Mouse (Mus musculus): ENCODE results near the gene Zfp385c. TPM values are rescaled to one million over a fixed set of nuclear protein-coding genes. Genes with fewer than 3 reads are reported as not detected.

Gene Zfp385c
- polyA plus RNA-seq, 1 experiment from 2014 or later = 2.3 TPM

DNA sequence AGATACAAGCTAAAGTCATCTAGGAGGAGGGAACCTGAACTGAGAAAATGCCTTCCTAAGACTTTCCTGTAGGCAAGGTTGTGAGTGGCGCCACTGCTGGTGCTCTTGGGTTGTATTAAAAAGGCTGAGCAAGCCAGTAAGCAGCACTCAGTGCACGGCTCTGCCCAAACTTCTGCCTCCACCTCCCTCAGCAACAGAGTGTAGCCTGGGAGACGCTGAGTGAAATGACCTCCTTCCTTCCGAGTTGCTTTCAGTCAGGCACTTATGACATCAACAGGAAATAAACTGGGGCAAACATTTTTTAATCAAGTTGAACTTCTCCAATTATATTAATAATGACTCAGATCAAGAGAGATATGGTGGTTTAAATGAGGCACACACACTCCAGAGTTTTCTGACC lies 83.5 kb downstream of the Zfp385c start:
- Histone ChIP-seq H3K4me2 (no peak overlapping the region), H3K27ac (no peak overlapping the region), H3K9ac (no peak overlapping the region), H3K27me3 (no peaks in the 10 kb centered on the region), H3K4me1 (0 out of 2 replicates have a peak, but pooled peaks cover 6% of the 10 kb centered on the region), H3K36me3 (peaks cover 18% of the 10 kb centered on the region), H3K4me3 (no peak overlapping the region), H3K9me3 (no peaks in the 10 kb centered on the region)
- WGBS = 70% methylated on average over 4 of the region's 4 CpGs
- no peak for ATAC-seq (ENCODE audit: insufficient number of reproducible peaks, insufficient read depth, low FRiP score, low TSS enrichment, low read depth)

DNA sequence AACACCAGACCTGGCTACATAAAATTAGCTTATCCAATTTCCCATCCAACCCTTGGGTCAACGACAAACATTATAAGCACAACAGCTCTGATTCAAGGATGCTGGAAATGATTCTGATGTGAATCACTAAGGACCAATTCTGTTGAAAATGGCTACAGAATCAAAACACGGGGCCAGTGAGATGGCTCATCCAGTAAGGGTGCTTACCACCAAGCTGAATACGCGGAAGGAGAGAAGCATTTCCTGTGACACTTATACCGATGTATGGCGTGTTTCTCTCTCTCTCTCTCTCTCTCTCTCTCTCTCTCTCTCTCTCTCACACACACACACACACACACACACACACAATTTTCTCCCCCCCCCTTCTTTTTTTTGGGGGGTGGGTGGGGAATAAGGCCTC lies 85.1 kb downstream of the Zfp385c start:
- Histone ChIP-seq H3K27me3 (no peaks in the 10 kb centered on the region), H3K4me1 (0 out of 2 replicates have a peak, but pooled peaks cover 6% of the 10 kb centered on the region), H3K4me3 (no peak overlapping the region), H3K36me3 (peaks cover 25% of the 10 kb centered on the region), H3K9me3 (no peaks in the 10 kb centered on the region), H3K9ac (no peak overlapping the region), H3K4me2 (no peak overlapping the region), H3K27ac (no peak overlapping the region)
- no peak for ATAC-seq (ENCODE audit: insufficient number of reproducible peaks, insufficient read depth, low FRiP score, low TSS enrichment, low read depth)
- WGBS = 89% methylated on average over 6 of the region's 6 CpGs

DNA sequence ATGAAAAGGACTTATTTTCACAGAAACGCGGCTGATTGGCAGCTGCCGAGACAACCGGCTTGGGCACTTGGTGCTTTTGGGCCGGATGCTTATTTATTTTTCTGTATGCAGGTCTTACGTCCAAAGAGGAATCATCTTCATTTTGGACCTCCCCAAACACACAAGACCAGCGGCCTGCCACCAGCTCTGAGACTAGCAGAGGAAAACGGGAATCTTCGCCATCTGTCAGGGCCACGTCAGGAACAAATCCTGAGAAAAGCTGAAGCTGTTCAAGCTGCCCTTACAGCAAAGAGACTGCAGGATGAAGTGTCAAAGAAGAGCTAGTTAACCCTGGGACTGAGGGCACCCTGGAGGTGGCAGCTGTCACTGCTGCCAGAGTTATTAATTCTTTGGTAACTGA lies 86.8 kb downstream of the Zfp385c start:
- 88% methylated on average over 10 of the region's 10 CpGs for WGBS
- no peak overlapping the region for H3K27ac ChIP-seq

DNA sequence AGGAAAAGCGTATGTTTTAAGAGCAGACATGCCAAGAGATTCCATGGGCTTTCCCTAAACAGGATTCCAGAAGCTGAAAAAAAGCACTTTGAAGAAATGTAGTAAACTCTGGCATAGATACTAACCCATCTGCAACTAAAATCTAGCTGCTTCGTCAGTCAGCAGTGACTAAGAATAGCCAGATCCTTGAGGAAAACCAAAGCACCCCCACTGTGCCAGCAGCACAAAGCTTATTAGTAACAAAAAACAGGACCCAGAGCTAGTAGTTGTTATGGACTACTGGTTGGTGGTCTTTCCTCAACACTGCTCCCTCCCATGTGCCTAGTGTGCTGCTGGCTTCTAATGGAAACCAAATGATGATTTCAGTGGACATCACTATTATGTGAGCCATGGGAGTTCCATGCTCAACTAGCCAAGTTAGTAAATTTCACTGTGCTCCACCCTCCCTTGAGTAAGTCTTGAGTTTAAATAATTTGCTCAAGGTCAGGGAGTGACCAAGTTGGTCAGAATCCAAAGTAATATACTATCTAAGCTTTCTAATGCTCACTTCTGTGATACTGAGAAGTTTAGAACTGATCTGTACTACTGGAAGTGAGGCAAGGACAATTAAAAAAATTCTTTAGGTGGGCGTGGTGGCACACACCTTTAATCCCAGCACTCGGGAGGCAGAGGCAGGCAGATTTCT lies 87.8 kb downstream of the Zfp385c start:
- H3K27ac ChIP-seq = no peak overlapping the region

More for the DNA sequence above, 86.8 kb downstream of the Zfp385c start:
- H3K27me3 ChIP-seq = no peaks in the 10 kb centered on the region
- no peak for ATAC-seq (ENCODE audit: insufficient number of reproducible peaks, insufficient read depth, low FRiP score, low TSS enrichment, low read depth)
- H3K4me3 ChIP-seq = no peak overlapping the region
- H3K36me3 ChIP-seq = peaks cover 34% of the 10 kb centered on the region
- H3K4me2 ChIP-seq = no peak overlapping the region
- H3K9ac ChIP-seq = no peak overlapping the region
- 0 out of 2 replicates have a peak, but pooled peaks cover 6% of the 10 kb centered on the region for H3K4me1 ChIP-seq
- H3K9me3 ChIP-seq = no peaks in the 10 kb centered on the region

DNA sequence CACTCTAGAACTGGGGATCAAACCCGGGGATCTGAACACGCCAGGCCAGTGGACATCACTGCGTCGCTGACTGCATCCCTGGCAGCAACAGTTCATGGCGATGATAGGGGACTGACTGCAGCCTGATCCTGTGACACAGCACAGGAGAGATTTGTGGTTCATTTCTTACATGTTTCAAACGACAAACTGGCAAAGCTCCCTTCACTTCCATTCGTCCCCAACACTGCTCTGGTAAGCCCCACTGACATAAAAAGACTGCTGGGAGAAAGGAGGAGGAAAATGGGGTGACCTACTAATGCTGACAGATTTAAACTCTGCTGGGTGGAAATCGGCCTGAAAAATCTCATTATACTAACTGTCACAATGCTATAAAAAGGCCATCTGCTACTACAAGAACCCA lies 88.4 kb downstream of the Zfp385c start:
- Histone ChIP-seq H3K27ac (no peak overlapping the region), H3K9ac (no peak overlapping the region), H3K4me1 (no peaks in the 10 kb centered on the region), H3K9me3 (no peaks in the 10 kb centered on the region), H3K36me3 (peaks cover 48% of the 10 kb centered on the region), H3K27me3 (no peaks in the 10 kb centered on the region), H3K4me3 (no peak overlapping the region), H3K4me2 (no peak overlapping the region)
- no peak for ATAC-seq (ENCODE audit: insufficient number of reproducible peaks, insufficient read depth, low FRiP score, low TSS enrichment, low read depth)
- WGBS = 92% methylated on average over 8 of the region's 8 CpGs

More for the DNA sequence above, 87.8 kb downstream of the Zfp385c start:
- no peaks in the 10 kb centered on the region for H3K4me1 ChIP-seq
- 83% methylated on average over 4 of the region's 4 CpGs for WGBS
- no peak for ATAC-seq (ENCODE audit: insufficient number of reproducible peaks, insufficient read depth, low FRiP score, low TSS enrichment, low read depth)
- H3K4me3 ChIP-seq = no peak overlapping the region
- H3K36me3 ChIP-seq = peaks cover 41% of the 10 kb centered on the region
- H3K9ac ChIP-seq = no peak overlapping the region
- no peaks in the 10 kb centered on the region for H3K9me3 ChIP-seq
- H3K27me3 ChIP-seq = no peaks in the 10 kb centered on the region
- H3K4me2 ChIP-seq = no peak overlapping the region

DNA sequence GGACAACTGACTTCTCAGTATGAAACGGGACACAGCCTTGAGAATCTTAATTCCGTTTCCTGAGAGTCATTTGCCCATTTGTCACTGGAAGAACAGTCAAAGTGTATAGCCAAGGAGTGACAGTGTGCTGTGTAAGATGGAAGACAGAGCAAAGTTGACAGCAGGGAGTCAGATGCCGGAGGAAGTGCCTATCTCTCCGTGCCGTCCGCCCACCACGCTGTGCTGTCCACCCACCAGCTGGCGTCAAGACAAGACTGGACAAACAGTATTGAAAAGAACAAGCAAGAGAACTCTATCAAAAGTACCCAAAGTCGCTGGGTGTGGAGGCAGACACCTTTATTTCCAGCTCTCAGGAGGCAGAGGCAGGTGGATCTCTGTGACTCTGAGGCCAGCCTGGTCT lies 89.1 kb downstream of the Zfp385c start:
- Histone ChIP-seq H3K4me3 (no peak overlapping the region), H3K27me3 (no peaks in the 10 kb centered on the region), H3K36me3 (peaks cover 48% of the 10 kb centered on the region), H3K9ac (no peak overlapping the region), H3K4me1 (no peaks in the 10 kb centered on the region), H3K27ac (no peak overlapping the region), H3K4me2 (no peak overlapping the region), H3K9me3 (no peaks in the 10 kb centered on the region)
- WGBS = 92% methylated on average over 9 of the region's 9 CpGs
- no peak for ATAC-seq (ENCODE audit: insufficient number of reproducible peaks, insufficient read depth, low FRiP score, low TSS enrichment, low read depth)

DNA sequence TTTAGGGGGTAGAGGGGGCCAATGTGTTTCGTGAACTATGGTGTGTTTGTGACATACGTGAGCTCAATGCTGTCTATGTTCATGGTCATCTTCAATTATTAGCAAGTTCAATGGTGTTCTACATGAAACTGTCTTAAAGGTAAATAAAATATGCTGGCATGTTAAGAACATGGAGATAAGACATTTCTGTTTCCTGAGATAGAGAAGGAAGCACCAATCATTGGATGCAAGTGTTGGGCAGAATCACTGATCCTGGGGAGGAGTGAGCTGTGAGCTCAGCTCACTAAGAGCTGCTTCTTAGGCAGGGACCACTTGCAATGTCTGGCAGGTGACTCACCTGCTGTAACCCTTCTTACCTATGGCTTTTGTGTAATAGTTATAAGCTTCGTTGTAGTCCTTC lies 90.9 kb downstream of the Zfp385c start:
- Histone ChIP-seq H3K4me1 (no peaks in the 10 kb centered on the region), H3K9ac (no peak overlapping the region), H3K9me3 (no peaks in the 10 kb centered on the region), H3K36me3 (peaks cover 64% of the 10 kb centered on the region), H3K4me3 (no peak overlapping the region), H3K27me3 (no peaks in the 10 kb centered on the region), H3K27ac (no peak overlapping the region), H3K4me2 (no peak overlapping the region)
- no peak for ATAC-seq (ENCODE audit: insufficient number of reproducible peaks, insufficient read depth, low FRiP score, low TSS enrichment, low read depth)
- 94% methylated on average over 3 of the region's 3 CpGs for WGBS

DNA sequence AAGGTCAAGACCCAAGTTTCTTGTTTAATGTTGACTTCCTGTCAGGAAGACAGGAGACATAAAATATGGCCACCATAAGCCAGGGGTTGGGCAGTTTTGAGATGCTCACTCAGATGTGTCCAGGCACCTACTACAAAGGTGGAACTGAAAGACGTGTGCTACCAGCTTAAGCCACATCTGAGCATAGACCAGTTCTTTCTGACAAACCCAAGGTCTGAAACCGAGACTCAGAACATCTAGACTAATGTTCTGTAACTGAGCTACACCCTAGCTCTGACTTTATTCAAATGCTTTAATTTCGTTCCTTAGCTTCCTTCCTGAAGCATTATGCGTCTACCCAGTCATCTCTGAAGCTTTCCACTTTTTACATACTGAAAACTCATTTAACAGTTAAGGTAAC lies 94.2 kb downstream of the Zfp385c start:
- Histone ChIP-seq H3K27me3 (no peaks in the 10 kb centered on the region), H3K36me3 (peaks cover 87% of the 10 kb centered on the region), H3K9me3 (no peaks in the 10 kb centered on the region), H3K4me2 (no peak overlapping the region), H3K4me3 (no peak overlapping the region), H3K27ac (no peak overlapping the region), H3K9ac (no peak overlapping the region), H3K4me1 (no peaks in the 10 kb centered on the region)
- ATAC-seq (ENCODE audit: insufficient number of reproducible peaks, insufficient read depth, low FRiP score, low TSS enrichment, low read depth) = no peak
- 88% methylated on average over 4 of the region's 4 CpGs for WGBS

DNA sequence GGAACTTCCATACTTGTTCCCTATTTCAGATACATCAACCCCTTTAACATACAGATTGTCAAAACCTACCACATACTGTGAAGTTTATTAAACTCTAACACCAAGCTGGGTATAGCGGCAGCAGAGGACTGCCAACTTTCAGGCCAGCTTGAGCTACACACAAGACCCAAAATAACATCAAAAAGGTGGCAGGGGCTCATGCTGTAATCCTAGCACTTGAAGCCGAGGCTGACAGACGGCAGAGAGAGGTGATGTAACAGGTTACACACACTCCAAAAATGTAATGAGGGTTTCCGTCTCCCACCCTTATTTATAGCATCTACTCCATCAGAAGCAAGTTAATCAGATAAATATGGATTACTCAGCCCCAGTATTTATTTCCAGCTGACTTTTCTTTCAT lies 96.7 kb downstream of the Zfp385c start:
- Histone ChIP-seq H3K4me1 (no peaks in the 10 kb centered on the region), H3K9ac (no peak overlapping the region), H3K36me3 (peaks cover 96% of the 10 kb centered on the region), H3K4me3 (no peak overlapping the region), H3K27me3 (no peaks in the 10 kb centered on the region), H3K4me2 (no peak overlapping the region), H3K27ac (no peak overlapping the region), H3K9me3 (no peaks in the 10 kb centered on the region)
- ATAC-seq (ENCODE audit: insufficient number of reproducible peaks, insufficient read depth, low FRiP score, low TSS enrichment, low read depth) = no peak
- WGBS = 79% methylated on average over 4 of the region's 4 CpGs

DNA sequence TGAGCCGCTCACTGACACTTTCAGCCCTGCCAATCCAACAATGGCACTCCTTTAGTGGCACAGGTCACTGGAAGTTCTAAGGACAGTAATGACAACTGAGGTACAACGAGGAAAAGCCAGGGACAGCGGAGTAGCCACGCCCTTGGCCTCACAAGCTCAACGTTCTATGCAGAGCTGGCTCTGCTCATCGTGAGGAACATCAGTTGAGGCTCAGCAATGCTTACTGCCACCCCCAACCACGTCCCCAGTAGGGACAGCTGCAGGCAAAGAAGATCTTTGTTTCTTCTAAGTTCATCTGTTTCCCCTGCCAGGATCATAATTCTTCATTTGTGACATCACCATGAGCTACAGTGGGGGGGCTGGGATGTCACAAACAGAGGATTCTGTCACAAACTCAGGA lies 97.6 kb downstream of the Zfp385c start:
- ATAC-seq (ENCODE audit: insufficient number of reproducible peaks, insufficient read depth, low FRiP score, low TSS enrichment, low read depth) = no peak
- Histone ChIP-seq H3K4me3 (no peak overlapping the region), H3K4me2 (no peak overlapping the region), H3K36me3 (peaks cover 95% of the 10 kb centered on the region), H3K9me3 (no peaks in the 10 kb centered on the region), H3K9ac (no peak overlapping the region), H3K4me1 (no peaks in the 10 kb centered on the region), H3K27ac (no peak overlapping the region), H3K27me3 (no peaks in the 10 kb centered on the region)
- WGBS = 93% methylated on average over 7 of the region's 7 CpGs

DNA sequence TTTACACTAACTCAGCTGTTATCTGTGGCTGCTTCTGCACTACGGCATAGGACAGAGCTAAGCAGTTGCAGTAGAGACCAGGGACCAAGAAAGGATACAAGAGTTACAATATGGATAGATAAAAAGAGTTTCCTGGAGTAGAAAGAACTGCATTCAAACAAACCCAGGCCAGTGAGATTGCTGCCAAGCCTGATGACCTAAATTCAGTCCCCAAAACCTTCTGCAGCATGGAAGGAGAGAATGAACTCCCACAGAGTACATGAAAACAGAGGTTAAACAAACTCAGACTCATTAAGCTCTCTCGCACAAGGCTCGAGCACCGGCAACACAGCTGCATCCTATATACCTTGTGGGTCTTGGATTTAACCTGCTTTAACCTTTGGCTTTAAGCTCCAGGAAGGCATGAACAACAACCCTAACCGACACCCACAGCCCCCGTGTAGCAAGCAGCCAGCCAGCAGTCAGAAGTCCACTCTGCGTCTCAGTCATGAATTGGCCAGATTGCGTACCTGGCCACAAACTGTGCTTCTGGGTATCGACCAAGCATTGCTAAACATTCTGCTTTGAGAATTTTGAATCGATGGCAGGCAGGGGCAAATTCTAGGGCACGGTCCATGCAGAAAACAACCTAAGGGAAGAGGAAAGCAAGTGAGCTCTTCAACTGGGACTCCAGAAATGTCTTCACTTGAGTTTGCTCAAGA lies 99.8 kb downstream of the Zfp385c start:
- WGBS = 87% methylated on average over 11 of the region's 11 CpGs
- Histone ChIP-seq H3K4me3 (no peak overlapping the region), H3K9ac (no peak overlapping the region), H3K36me3 (peaks cover 94% of the 10 kb centered on the region), H3K27me3 (no peaks in the 10 kb centered on the region), H3K9me3 (no peaks in the 10 kb centered on the region), H3K27ac (no peak overlapping the region), H3K4me2 (no peak overlapping the region), H3K4me1 (no peaks in the 10 kb centered on the region)
- no peak for ATAC-seq (ENCODE audit: insufficient number of reproducible peaks, insufficient read depth, low FRiP score, low TSS enrichment, low read depth)

DNA sequence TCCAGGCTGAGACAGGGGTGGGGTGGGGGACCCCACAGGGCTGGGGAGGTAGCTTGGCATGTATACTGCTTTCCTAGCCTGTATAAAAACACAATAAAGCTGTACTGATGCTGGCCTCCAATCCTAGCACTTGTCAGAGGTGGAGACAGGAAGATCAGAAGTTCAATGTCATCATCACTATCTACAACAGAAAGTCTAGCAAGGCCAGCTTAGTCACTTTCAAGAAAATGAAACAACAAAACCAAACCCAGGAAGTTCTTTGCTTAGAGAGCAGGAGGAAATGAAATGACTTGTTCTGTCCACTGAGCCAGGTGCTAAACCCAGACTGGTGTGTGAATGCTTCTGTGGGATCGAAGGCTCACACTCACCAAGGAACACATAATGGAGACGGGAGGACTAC lies 103.8 kb downstream of the Zfp385c start:
- peaks cover 97% of the 10 kb centered on the region for H3K36me3 ChIP-seq
- H3K27me3 ChIP-seq = no peaks in the 10 kb centered on the region
- no peak overlapping the region for H3K9ac ChIP-seq
- H3K4me3 ChIP-seq = no peak overlapping the region
- no peak overlapping the region for H3K27ac ChIP-seq
- H3K4me2 ChIP-seq = no peak overlapping the region
- no peaks in the 10 kb centered on the region for H3K4me1 ChIP-seq
- no peak for ATAC-seq (ENCODE audit: insufficient number of reproducible peaks, insufficient read depth, low FRiP score, low TSS enrichment, low read depth)
- 91% methylated on average over 2 of the region's 2 CpGs for WGBS
- H3K9me3 ChIP-seq = no peaks in the 10 kb centered on the region

Data from embryonic facial prominence, embryonic 13.5 days (tissue).